Mouse (Mus musculus): ENCODE results near the gene Slc6a16. TPM values are rescaled to one million over a fixed set of nuclear protein-coding genes. Genes with fewer than 3 reads are reported as not detected.
A peak's percentile ranks its signal among the peaks of the same experiment; 100 is the strongest.

Gene Slc6a16
- not detected in 2 replicates for polyA plus RNA-seq (2012; rRNA removed)

- no peak for DNase-seq (ENCODE audit: low spot score)
Observed at GRCm38 (mm10) chr7:45240633-45241388, at the start of gene Slc6a16. Slc6a16 (plus strand) TSS chr7:45241085.

- DNase-seq (ENCODE audit: low spot score) = no peak
Observed at GRCm38 (mm10) chr7:45191161-45191560, 49.7 kb upstream of the Slc6a16 start.

DNA sequence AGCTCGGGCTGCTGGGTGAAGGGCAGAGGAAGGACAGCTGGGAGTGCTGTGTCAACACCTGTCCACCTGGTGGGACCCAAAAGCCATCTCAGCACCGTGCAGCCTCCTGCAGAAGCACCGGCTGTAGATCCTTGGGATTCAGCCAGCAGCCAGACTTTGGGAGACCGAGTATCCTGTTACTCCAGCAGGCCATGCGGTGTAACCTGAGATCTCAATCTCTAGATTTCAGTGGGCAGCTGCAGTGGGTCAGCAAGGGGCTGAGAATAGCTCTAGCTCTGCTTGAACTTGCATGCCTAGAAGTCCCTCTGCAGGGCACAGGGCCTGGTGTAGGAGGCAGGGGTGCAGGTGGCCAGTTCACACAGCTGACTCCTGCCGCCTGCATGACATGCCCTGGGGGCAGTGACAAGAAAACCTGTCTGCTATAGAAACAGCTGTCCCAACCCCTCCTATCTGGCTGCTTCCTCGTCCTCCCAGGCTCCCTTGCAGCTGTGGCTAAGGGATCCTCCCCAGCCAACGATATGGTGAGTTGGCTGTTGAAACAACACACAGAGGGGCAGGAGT is 49.0 kb upstream of the Slc6a16 start:
- DNase-seq (ENCODE audit: low spot score) = no peak

- DNase-seq (ENCODE audit: low spot score) = no peak
Observed at GRCm38 (mm10) chr7:45192585-45193310, 48.1 kb upstream of the Slc6a16 start.

DNA sequence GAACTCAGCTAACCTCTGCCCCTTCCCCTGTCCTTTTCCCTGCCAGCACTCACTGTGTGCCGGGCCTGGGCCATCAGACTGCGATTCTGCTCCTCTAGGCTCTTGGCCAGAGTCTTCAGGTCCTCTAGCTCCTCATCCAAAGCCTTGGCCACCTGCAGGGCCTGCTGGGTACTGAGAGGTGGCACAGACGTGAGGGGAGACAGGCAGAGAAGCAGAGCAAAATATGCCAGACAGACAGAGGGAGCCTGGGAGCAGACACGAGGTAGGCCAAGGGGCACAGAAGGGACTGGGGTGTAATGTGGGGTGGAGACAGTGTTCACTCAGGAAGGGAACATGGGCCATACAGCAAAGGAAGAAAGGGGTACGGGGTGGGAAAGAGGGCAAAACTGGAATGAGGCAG is 47.5 kb upstream of the Slc6a16 start:
- no peak for DNase-seq (ENCODE audit: low spot score)

- no peak for DNase-seq (ENCODE audit: low spot score)
Observed at GRCm38 (mm10) chr7:45193871-45194785, 46.8 kb upstream of the Slc6a16 start.

- DNase-seq (ENCODE audit: low spot score) = no peak
Observed at GRCm38 (mm10) chr7:45195341-45196175, 45.3 kb upstream of the Slc6a16 start.

DNA sequence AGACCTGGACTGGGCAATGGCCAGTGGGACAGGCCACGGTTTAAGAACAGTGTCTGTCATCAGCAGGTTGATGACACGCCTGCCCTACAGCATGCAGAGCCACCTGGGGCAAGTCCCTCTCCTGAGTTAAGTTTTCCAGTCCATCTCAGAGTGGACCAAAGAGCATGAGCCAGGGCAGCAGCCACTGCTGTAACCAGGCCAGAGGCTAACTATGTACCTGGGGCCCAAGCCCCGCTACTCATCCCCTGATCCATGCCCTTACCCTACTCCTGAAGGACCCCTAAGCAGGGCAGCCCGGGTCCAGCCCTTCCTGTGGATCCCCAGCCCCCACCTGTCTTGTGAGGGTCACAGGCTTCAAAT is 44.7 kb upstream of the Slc6a16 start:
- no peak for DNase-seq (ENCODE audit: low spot score)

- DNase-seq (ENCODE audit: low spot score) = no peak
Observed at GRCm38 (mm10) chr7:45196994-45197393, 43.9 kb upstream of the Slc6a16 start.

DNA sequence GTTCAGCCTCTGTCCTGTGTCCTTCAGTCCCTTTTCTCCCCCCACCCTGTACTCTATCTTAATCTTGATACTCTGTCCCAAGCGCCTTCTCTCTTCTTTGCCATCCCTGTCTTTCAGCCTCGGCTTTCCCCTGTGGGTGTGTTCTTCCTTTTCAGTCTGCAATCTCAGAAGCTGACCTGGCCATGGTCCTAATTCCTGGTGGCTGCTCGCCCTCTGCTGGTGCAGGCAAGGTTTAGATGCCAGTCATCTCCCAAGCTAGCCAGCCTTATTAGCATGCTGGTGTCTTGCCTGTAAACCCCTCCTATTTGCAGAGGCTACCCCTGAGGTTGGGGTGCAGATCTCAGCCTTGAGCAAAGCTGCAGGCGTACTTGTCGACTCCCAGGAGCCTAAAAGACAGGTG is 42.5 kb upstream of the Slc6a16 start:
- no peak for DNase-seq (ENCODE audit: low spot score)

DNA sequence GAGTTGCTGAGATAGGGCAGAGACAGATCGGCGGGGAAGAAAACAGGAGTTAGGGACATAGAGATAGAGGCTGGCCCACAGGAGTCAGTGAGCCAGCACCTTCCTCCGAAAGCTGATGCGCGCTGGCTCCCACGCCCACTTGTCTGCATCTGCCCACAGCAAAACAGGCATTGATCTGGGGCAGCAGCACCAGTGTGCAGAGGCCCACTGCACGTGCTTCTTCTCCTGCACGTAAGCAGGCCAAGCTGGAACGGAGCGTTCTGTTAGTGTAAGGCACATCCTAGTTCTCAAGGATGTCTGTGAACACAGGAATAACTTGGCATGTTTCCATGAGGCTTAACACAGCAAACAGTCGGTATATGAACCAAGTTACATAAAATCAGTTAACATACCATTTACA is 41.9 kb upstream of the Slc6a16 start:
- DNase-seq (ENCODE audit: low spot score) = no peak

GRCm38 (mm10) chr7:45202654-45203053 is 38.2 kb upstream of the Slc6a16 start:
- no peak for DNase-seq (ENCODE audit: low spot score)

DNA sequence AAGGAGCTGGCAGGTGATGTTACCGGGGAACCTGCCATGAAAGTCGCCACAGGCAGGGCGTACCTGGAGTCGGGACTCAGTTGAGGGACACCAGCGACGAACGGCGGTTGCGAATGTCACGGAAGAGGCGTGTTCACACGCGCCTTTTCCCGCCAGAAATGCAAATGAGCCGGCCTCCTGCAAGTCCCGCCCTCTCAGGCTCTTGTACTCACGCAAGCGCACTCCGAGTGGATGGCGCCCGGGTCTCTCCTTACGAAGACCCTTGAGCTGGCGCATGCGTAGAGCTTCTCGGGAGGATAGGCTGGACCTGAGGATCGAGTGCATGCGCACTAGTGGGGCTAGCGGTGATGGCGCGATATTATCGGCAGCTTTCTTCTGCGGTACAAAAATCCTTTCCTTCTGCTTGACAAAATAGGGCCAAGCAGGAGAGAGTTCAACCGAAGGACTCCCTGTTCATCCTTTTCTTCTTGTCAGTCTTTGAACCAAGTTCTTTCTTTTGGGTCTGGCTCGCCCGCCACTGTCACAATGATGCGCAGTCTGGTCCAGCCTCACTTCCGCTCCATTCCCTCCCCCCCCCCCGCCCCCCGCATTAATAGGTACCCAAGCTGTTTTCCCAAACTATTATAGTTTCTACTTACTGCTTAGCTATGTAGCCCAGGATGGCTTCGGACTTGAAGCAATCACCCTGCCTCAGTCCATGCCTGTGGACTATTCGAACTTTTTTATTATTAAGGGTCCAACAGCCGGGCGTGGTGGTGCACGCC is 36.3 kb upstream of the Slc6a16 start, which contains the start of gene Ccdc155:
Gene Ccdc155, minus strand, starts transcription at position 513 of the 764 bp plus-strand sequence.
- DNase-seq (ENCODE audit: low spot score) = peak; percentile 53

DNA sequence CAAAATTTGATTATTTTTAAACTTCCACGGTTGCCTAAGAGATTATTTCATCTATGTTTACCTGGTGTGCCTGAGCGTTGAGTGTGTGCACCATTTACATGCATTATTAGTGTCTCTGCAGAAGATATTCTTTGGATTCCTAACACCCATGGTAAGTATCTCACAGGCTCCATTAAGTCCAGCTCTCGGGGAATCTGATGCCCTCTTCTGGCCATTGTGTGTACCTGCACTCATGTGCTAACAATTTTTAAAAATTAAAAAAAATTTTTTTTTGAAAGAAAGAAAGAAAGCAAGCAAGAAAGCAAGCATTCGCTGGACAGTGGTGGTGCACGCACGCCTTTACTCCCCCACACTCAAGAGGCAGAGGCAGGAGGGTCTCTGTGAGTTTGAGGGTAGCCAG is 32.6 kb upstream of the Slc6a16 start:
- DNase-seq (ENCODE audit: low spot score) = no peak

GRCm38 (mm10) chr7:45211070-45211469 is 29.8 kb upstream of the Slc6a16 start:
- DNase-seq (ENCODE audit: low spot score) = no peak

DNA sequence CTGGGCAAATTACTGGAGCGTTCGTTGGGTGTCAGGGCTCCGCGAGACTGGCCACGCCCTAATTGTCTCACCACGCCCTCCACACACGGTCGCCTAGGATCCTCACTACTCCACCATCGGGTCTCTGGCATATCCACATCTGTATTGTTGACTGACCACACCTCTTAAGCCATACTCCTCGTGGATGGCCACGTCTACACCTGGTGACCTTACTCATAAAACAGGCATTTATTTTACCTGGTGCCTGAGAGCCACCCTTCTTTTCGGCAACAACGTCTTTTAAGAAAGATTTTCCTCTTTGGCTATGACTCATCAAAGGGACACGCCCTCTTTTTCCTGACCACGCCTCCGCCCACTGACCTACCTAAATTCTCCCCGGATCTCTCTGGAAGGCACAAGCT is 29.0 kb upstream of the Slc6a16 start, which contains the start of gene Dkkl1:
Gene Dkkl1, minus strand, starts transcription at position 297 of the 401 bp plus-strand sequence.
- no peak for DNase-seq (ENCODE audit: low spot score)

DNA sequence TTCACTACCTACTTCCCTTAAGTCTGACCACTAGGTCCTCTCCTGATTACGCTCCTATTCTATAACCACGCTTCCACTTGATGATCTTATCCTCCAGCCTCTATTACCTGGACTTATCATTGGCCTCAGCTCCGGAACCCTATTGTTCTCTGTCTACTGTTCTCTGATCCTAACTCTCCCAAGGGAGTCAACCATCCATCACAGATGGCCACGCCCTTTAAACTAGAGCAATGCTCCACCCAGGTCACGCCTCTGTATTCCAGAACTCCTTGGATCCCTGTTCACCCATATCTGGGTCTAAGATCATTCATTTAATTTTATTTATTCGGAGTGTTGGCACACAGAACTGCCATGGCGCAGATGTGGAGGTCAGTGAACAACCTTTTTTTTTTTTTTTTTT is 28.5 kb upstream of the Slc6a16 start:
- DNase-seq (ENCODE audit: low spot score) = no peak

- DNase-seq (ENCODE audit: low spot score) = no peak
Observed at GRCm38 (mm10) chr7:45213708-45214107, 27.2 kb upstream of the Slc6a16 start.

GRCm38 (mm10) chr7:45215673-45216441 is 25.0 kb upstream of the Slc6a16 start, which contains the start of gene Tead2:
Tead2 (plus strand) TSS chr7:45215753.
- no peak for DNase-seq (ENCODE audit: low spot score)

Data from urinary bladder, adult 2 months (tissue).